Mouse (Mus musculus): ENCODE measurements at regions not wholly inside any gene's neighbourhood (a gene's known extent, or its start where the extent isn't known, plus 50 kb on each side); places are given as distances from the start of the nearest gene placed in this dataset.

GRCm38 (mm10) chr1:48792573-48792972, 1899.9 kb upstream of the Slc39a10 start:
- DNase-seq (ENCODE audit: low read depth, low spot score) = no peak

- DNase-seq (ENCODE audit: low read depth, low spot score) = no peak
These were observed 1860.7 kb upstream of the Slc39a10 start for GRCm38 (mm10) chr1:48753252-48753755.

- DNase-seq (ENCODE audit: low read depth, low spot score) = no peak
These were observed 1840.9 kb upstream of the Slc39a10 start for GRCm38 (mm10) chr1:48733580-48733979.

- DNase-seq (ENCODE audit: low read depth, low spot score) = peak; percentile 12
These were observed 1816.0 kb upstream of the Slc39a10 start for GRCm38 (mm10) chr1:48708606-48709005.

All from R1 (cell line).